Mouse (Mus musculus) spleen, postnatal 14 days (tissue): Measurements from ENCODE around the gene Aldh1a3.
A peak's percentile ranks its signal among the peaks of the same experiment; 100 is the strongest.

Source experiments
- DNase-seq, 2 experiments: peaks; one replicate each; pipeline ENCODE4 v3.0.0; 2021 to 2022; ENCODE audit warnings: low spot score in 2 of 2

The Aldh1a3 gene

DNA sequence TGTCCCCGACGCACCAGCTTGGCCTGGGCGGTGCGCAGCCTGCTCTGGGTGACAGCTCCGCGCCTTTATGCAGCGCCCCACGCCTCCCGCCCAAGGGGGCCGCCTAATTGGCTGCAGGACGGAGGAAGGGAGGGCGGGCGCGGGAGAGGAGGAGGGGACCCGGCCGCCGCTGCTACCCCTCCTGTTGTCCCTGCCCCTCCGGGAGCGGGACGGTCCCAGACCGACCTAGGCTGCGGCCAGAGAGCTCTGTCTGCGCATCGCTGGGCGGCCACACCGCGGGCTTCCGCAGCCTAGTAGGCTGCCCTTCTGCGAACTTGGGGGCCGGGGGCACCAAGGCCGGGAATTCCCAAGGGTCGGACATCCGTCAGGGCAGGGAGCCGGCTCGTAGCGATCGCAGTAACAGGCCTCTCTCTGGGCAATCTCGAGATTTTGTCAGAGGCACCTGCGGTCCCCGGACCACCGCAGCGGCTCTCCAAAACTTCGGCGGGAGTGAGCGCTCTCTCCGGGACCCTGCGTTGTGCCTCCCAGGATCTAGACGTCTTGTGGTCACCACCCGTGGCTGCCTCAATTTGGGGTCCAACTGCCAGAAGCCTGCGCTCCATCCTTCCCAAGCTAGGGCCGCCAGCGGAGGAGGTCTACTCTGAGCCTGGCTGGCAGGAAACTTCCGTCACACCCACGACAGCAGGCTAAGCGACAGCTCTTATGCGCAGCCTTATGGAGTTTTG lies at the start of gene Aldh1a3:
Gene Aldh1a3, minus strand, starts transcription at position 81 of the 725 bp plus-strand sequence.
- DNase-seq = no peak

DNA sequence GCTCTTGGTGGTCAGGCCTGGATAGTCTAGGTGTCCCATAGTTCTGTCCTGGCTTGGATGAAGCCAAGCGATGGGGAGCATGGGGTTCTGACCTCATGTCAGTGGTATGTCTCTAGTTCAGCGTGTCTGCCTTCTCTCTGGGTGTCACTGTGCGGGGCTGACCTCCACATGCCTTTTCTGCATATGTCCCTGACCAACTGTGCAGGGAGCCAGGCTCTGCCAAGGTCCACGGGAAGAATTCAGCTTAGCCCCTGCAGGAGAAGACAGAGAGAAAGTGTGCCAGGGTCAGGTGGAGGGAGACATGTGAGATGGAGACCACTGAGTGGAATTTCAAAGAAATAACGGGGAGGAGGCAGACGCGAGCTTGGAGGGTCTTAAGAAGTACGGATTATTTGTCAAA lies 49.0 kb upstream of the Aldh1a3 start:
- DNase-seq = no peak

- no peak for DNase-seq
Measured at GRCm38 (mm10) chr7:66471641-66472216, 44.4 kb upstream of the Aldh1a3 start.

DNA sequence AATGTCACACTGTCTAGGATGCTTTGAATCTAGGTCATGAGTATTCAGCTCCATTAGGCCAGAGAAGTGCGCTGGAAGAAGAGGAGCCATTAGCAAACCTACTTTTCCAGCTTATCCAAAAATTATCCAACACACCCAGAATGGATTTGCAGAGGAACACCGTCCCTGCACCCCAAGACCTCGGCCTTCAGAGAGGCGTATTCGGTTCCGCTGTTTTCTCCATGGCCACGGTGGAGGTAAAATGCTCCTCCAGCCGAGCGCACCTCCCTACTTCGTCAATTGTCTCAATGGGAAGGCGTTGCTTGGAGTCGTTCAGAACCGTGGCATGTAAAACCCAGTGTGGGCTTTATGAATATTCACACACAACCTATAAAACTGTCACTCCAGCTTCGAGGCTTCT lies 39.3 kb upstream of the Aldh1a3 start:
- DNase-seq = no peak

GRCm38 (mm10) chr7:66465241-66465640 lies 37.9 kb upstream of the Aldh1a3 start:
- no peak for DNase-seq

- no peak for DNase-seq
Measured at GRCm38 (mm10) chr7:66463081-66463480, 35.8 kb upstream of the Aldh1a3 start.

DNA sequence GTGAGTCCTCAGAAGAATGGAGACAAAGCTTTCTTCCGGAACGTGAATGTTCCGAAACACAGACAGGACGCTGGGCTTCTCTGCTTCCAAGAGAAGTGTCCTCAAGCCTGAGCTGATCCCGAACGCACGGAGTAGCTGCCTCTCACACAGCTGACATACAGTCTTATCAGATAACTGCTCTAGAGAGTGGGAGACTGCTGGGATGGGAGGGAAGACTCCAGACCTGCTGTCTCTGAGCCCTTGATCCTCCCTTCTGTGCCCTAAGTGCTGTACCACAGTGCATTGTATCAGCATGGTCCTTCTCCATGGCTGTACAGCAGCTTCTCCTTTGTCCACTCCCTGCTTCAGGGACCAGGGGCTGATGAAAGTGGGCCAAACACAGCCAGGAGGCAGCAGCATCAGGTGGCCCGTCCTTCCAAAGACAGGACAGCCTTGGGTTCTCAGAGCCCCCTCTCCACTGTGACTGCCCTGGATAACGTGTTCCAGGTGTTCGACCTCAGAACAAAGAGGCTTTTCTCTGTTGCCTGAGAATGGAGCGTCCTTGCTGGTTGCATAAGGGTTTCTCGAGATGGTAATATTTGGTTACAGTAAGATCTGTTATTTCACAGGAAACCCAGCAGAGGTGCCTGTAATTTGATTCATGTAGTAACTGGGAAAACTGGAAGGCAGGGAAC lies 24.4 kb upstream of the Aldh1a3 start:
- DNase-seq = no peak

DNA sequence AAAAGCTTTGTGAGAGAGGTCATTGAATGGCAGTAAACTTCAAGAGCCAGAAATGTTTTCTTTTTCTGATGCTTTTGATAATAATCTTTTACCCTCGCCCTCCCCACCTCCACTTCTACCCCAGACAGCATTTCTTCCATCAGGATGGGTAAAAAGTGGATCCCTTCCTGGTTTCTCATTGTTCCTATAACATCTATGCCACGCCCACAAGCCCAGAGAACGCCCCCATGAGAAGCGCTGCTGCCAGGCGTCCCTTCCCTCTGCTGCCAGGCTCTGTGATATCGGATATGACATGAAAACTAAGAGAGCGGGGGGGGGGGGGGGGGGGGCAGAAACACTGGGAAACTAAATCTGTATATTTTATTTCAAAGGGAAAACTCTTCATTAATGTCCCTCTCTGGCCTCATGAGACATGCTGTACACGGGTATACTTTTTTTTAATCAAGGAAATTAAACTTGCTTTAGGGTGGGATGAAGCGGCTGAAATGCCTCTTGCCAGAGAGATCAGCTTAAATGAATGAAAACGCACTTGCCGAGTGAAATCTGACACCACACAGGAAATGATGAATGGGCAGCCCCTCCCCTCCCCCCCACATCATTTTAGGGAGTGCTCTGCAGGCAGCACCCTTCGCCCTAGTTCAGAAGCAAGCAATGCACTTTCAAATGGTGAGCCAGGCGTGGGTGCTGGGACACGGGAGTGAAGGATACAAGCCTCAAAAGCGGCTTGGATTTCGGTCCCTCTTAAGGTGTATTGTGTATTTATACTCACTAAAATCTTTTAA lies 22.8 kb upstream of the Aldh1a3 start:
- DNase-seq = no peak

- DNase-seq = no peak
Measured at GRCm38 (mm10) chr7:66448786-66449540, 21.6 kb upstream of the Aldh1a3 start.

- DNase-seq = no peak
Measured at GRCm38 (mm10) chr7:66448304-66448703, 21.0 kb upstream of the Aldh1a3 start.

DNA sequence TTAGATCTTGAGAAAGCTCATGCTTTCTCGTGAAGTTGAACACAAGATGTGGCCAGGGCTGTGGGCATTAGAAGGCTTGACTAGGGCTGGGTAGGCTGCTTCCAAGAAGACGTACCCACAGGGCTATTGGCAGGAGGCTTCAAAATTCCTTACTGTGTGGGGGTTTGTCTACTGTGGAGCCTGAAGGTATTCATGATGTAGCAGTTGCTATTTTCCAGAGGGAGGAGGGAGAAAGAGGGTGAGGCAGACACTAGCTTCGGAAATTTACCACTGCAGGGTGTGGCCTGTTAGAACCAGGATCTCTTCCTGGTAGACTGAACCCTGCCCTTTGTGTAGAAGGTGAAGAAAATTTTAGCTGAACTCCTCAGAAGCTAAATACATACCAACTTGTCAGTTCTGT lies 19.5 kb upstream of the Aldh1a3 start:
- DNase-seq = no peak

DNA sequence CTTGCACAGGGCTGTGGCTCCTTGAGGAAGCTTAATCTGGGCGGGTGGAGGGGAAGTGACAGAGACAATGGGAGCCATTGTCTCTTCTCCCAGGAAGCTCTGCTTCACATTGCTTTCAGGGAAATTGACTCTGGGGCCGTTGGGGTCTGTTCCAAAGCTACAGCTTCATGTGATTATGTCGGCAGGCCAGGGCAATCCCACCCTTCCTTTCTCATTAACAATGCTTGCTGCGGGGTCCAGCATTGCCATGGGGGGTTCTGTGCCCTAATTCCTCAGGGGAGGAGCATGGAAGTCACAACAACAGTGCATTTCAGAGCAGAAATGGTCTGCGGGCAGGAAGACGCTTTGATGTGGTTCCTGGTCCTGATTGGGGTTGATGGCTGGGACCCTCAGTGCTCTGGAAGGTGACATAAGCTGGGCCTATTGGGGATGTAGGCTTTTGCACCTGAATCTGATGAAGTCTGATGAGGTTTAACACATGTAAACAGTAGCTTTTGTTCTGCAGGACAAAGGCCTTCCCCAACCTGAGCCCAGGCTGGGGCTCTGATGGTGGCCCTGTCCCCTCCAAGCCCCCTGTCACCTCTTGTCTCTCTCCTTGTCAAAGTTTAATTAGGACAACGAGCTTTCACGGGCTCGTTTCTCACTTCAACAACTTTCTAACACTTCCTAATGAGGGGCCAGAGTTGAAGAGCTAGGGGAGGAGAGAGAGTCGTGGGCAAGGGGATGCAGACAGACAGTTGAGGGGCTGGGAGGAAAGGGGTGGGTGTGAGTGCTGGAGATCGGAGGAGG lies 18.0 kb upstream of the Aldh1a3 start:
- DNase-seq = no peak

DNA sequence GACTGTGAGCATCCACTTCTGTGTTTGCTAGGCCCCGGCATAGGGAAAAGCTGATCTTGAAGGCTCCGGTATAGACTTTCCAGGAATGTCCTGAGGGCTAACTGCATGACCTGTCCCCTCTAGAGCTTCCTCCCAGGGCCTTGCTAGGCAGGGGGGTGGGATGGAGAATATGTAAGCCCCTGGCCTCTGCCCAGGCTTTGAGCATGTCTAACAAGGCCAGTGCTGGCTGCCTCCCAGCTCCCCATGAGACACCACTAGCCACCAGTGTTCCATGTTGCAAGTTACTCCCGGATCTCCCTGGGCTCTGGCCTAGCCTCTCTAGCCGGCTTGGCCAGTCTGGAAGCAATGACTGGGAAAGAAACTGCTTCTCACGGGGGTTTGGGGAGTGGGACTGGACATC lies 17.4 kb upstream of the Aldh1a3 start:
- no peak for DNase-seq

DNA sequence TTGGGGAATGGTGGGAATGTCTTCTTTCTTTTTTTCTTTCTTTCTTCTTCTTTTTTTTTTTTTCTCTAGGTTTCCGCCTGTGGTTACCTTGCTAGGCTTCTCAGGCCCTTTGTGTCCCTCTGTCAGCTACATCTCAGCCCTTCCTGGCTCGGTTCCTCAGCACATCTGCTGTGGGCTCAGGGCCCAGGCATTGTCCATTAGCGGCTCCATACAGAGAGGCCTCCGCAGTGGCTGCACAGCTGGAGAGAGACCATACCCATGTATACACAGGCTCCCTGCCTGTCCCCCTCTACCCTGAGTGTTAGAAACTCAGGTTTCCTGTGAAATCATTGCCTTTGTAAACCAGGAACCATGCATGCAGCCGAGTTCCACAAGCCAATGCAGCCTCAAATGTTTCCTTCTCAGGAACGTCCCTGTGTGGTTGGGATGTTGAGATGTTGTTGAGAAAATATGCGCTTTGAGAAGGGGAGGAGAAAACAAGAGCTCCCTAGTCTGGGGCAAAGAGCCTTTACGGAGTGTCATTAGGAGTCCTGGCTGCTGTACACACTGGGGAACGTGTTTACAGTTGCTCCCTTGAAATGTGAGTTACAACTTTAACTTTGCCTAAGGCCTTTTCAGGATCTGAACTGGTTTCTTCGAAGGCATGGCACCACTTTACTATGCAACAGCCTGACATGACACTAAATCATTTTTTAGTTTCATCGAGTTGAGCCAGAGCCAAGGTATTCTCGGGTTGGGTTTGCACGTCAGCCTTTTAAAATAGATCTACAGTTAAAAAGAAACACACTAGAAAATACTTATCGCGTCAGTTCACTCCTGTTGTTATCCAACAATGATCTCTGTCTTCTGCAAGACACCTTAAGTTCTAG lies 15.4 kb upstream of the Aldh1a3 start:
- DNase-seq = no peak

- DNase-seq = no peak
Measured at GRCm38 (mm10) chr7:66438787-66439669, 11.7 kb upstream of the Aldh1a3 start.

DNA sequence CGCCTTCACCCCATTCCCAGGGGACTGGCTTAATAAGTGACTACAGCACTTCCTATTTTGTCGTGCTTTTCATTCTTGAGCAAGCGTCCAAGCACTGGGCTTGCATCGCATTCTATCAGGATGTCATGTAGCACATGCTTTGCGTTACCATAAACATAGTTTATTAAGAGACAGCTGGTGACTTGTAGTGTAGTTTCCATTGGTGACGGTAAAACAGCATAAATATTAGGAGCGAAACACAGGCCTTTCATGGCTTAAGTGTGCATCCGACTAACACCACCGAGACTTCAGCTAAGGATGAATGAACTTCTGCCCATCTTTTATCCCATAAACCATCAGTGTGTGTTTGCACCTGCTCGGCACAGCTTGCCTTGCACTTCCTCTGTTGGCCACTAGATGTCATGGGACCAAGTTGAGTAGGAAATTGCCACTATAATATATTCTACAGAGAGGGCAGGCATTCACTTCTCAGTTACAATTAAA lies 7.2 kb upstream of the Aldh1a3 start:
- DNase-seq = peak in 1 of 2 experiments; percentile 27

- no peak for DNase-seq
Measured at GRCm38 (mm10) chr7:66427053-66427436, 272 bp downstream of the Aldh1a3 start.

GRCm38 (mm10) chr7:66421903-66422302 lies 5.4 kb downstream of the Aldh1a3 start:
- DNase-seq = no peak

DNA sequence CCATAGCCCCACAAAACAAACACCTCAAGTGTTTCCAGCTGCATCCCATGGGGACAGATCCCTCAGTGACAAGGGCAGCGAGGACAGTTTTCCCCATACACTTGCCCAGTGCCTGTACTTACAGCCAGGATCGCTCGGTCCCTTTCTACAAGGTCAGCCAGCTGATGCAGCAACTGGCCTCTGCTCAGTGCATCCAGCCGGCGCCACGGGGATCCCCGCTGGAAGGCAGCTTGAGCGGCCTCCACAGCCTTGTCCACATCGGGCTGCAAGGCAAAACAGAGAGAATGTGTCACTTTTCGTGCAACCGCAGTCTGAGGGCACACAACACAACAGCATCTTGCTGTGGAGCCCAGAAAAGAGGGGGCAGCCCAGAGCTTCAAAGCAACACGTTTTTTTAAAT lies 8.3 kb downstream of the Aldh1a3 start:
- no peak for DNase-seq
